In genomic region chr15:103336996-103337667, GRCm38 (mm10) we compare ENCODE assay signal across 20 mouse cellular contexts. TPM values are rescaled to one million over a fixed set of nuclear protein-coding genes. Genes with fewer than 3 reads are reported as not detected.
DNase-seq lines count a peak whose midpoint lies in the region; ATAC-seq and TF ChIP-seq lines count a peak whose summit lies in the region.
"Had no signal": no experiment of that assay in that cellular context is flagged by ENCODE, and none has a peak within 500 bp of the region (broad histone marks: within the 10 kb centered on the region; RNA-seq: fewer than 3 reads in every experiment).

No protein-coding gene starts in this region.

- dilution Hi-C loops in CH12.LX (cut with MboI; ENCODE audit: extremely low pct_ligation_motif_present, extremely low pct_unique_long_range_greater_than_20kb, low sequenced_read_pairs): no loop called here

- peaks cover 92% of the 10 kb centered on the region for H3K4me1 ChIP-seq in megakaryocyte, embryonic 14.5 days
- H3K4me1 ChIP-seq in CH12.LX (ENCODE audit: control insufficient read depth in 1 of 2, insufficient read depth in 2 of 2): peaks cover 23 to 73% of the 10 kb centered on the region in 2 experiments
- H3K4me1 ChIP-seq in limb, embryonic 15.5 days: peaks cover 51% of the 10 kb centered on the region
- peaks cover 80% of the 10 kb centered on the region for H3K4me1 ChIP-seq in forebrain, embryonic 12.5 days

- no peak overlapping the region for H3K27ac ChIP-seq in CH12.LX (ENCODE audit: insufficient read depth, low read depth)
- 0 out of 2 replicates have a peak overlapping the region, but pooled peaks have one; percentile 4 for H3K27ac ChIP-seq in limb, embryonic 15.5 days
- H3K27ac ChIP-seq in forebrain, embryonic 12.5 days: no peak overlapping the region
- H3K27ac ChIP-seq: embryonic facial prominence, embryonic 12.5 days; heart, embryonic 10.5 days; hindbrain, embryonic 14.5 days; liver, embryonic 13.5 days; lung, embryonic 15.5 days; macrophage had no signal

- TF ChIP-seq EP300 in CH12.LX (IDR thresholded peaks at IDR 0.05; ENCODE audit: low read length): no peak

- no peaks in the 10 kb centered on the region for H3K27me3 ChIP-seq in megakaryocyte, embryonic 14.5 days (replicated peaks)
- H3K27me3 ChIP-seq in CH12.LX (replicated peaks): peaks cover 8% of the 10 kb centered on the region
- peaks cover 38% of the 10 kb centered on the region for H3K27me3 ChIP-seq in limb, embryonic 15.5 days
- peaks cover 70% of the 10 kb centered on the region for H3K27me3 ChIP-seq in forebrain, embryonic 12.5 days

- H3K9ac ChIP-seq in CH12.LX (ENCODE audit: insufficient read depth, low read depth): no peak overlapping the region
- no peak overlapping the region for H3K9ac ChIP-seq in limb, embryonic 15.5 days
- no peak overlapping the region for H3K9ac ChIP-seq in forebrain, embryonic 12.5 days
- H3K9ac ChIP-seq: embryonic facial prominence, embryonic 12.5 days; hindbrain, embryonic 14.5 days; liver, embryonic 13.5 days; lung, embryonic 15.5 days had no signal

- no peak for TF ChIP-seq CTCF in CH12.LX (conservative IDR thresholded peaks at IDR 0.05 in 1 of 2, IDR thresholded peaks at IDR 0.05 in 1 of 2; ENCODE audit: low read depth in 2 of 2, low read length in 2 of 2)

- peaks cover 71% of the 10 kb centered on the region for H3K36me3 ChIP-seq in megakaryocyte, embryonic 14.5 days (replicated peaks; ENCODE audit: low read length)
- H3K36me3 ChIP-seq in CH12.LX (replicated peaks in 1 of 2; ENCODE audit: control insufficient read depth in 1 of 2, insufficient read depth in 1 of 2, low read length in 1 of 2): no peaks in the 10 kb centered on the region
- no peaks in the 10 kb centered on the region for H3K36me3 ChIP-seq in limb, embryonic 15.5 days
- H3K36me3 ChIP-seq in forebrain, embryonic 12.5 days (replicated peaks): no peaks in the 10 kb centered on the region
- H3K36me3 ChIP-seq: embryonic facial prominence, embryonic 12.5 days; heart, embryonic 10.5 days; liver, embryonic 13.5 days; lung, embryonic 15.5 days had no signal

- TF ChIP-seq POLR2A in CH12.LX (IDR thresholded peaks at IDR 0.05; ENCODE audit: low read depth, low read length): no peak

- no peak for TF ChIP-seq RAD21 in CH12.LX (IDR thresholded peaks at IDR 0.05; ENCODE audit: low read depth, low read length)

- H3K79me2 ChIP-seq in CH12.LX (replicated peaks; ENCODE audit: control insufficient read depth, extremely low read depth, insufficient read depth, poor library complexity, severe bottlenecking): no peaks in the 10 kb centered on the region

- H3K9me3 ChIP-seq in megakaryocyte, embryonic 14.5 days: no peaks in the 10 kb centered on the region
- H3K9me3 ChIP-seq in CH12.LX (replicated peaks; ENCODE audit: low read length): no peaks in the 10 kb centered on the region
- no peaks in the 10 kb centered on the region for H3K9me3 ChIP-seq in limb, embryonic 15.5 days
- H3K9me3 ChIP-seq in forebrain, embryonic 12.5 days: no peaks in the 10 kb centered on the region
- H3K9me3 ChIP-seq: embryonic facial prominence, embryonic 12.5 days; heart, embryonic 10.5 days; liver, embryonic 13.5 days; lung, embryonic 15.5 days had no signal

- peak; percentile 57 for DNase-seq in CH12.LX (ENCODE audit: extremely low read depth)
- DNase-seq in ES-CJ7 (ENCODE audit: low read depth, low spot score): peak; percentile 67
- DNase-seq in testis, postnatal 14 days (ENCODE audit: low spot score): no peak
- no peak for DNase-seq in urinary bladder, postnatal 10 days (ENCODE audit: low spot score)
- DNase-seq: adrenal gland, adult 2 months; cerebellum, adult 8-10 months; kidney, adult 8-10 months; kidney, postnatal 14 days; liver, embryonic 13.5 days had no signal

- H3K4me2 ChIP-seq in CH12.LX (ENCODE audit: insufficient read depth, low read depth, poor library complexity, severe bottlenecking): peak overlapping the region; percentile 52
- 0 out of 2 replicates have a peak overlapping the region, but pooled peaks have one; percentile 12 for H3K4me2 ChIP-seq in limb, embryonic 15.5 days
- no peak overlapping the region for H3K4me2 ChIP-seq in forebrain, embryonic 12.5 days
- H3K4me2 ChIP-seq: embryonic facial prominence, embryonic 12.5 days; hindbrain, embryonic 14.5 days; liver, embryonic 13.5 days; lung, embryonic 15.5 days had no signal

- in situ Hi-C loops in CH12.LX (cut with MboI; ENCODE audit: low pct_ligation_motif_present, low pct_unique_long_range_greater_than_20kb, low sequenced_read_pairs): no loop called here

- H3K4me3 ChIP-seq in megakaryocyte, embryonic 14.5 days (replicated peaks): peak overlapping the region; percentile 96
- no peak overlapping the region for H3K4me3 ChIP-seq in CH12.LX (replicated peaks in 1 of 3; ENCODE audit: low read depth in 2 of 3, low read length in 2 of 3, poor library complexity in 1 of 3)
- no peak overlapping the region for H3K4me3 ChIP-seq in limb, embryonic 15.5 days
- no peak overlapping the region for H3K4me3 ChIP-seq in forebrain, embryonic 12.5 days (replicated peaks)
- H3K4me3 ChIP-seq: embryonic facial prominence, embryonic 12.5 days; heart, embryonic 10.5 days; liver, embryonic 13.5 days; lung, embryonic 15.5 days had no signal

- 21% methylated on average over 11 of the region's 11 CpGs for WGBS in limb, embryonic 15.5 days
- WGBS in forebrain, embryonic 12.5 days: 16% methylated on average over 11 of the region's 11 CpGs

- ATAC-seq in megakaryocyte, adult 5-6 weeks (ENCODE audit: poor library complexity, severe bottlenecking): no peak
- ATAC-seq in limb, embryonic 15.5 days (ENCODE audit: insufficient number of reproducible peaks, low FRiP score, low TSS enrichment, low read depth): no peak
- no peak for ATAC-seq in forebrain, embryonic 12.5 days (ENCODE audit: low FRiP score)
- ATAC-seq: midbrain, embryonic 16.5 days had no signal

TF ChIP-seq in CH12.LX, 34 proteins besides CTCF, POLR2A, EP300 and RAD21:
- TF ChIP-seq TBP (conservative IDR thresholded peaks at IDR 0.05; ENCODE audit: low read depth, low read length) (0 out of 2 replicates have a peak, but pooled peaks have one; percentile 10), BHLHE40 (IDR thresholded peaks at IDR 0.05; ENCODE audit: low read depth, low read length) (0 out of 2 replicates have a peak, but pooled peaks have one; percentile 18), ELF1 (IDR thresholded peaks at IDR 0.05; ENCODE audit: low read depth, low read length) (no peak)
TF ChIP-seq in CH12.LX: peak in this region for 2.

RNA-seq across cellular contexts. Expression of gene Zfp385a, which starts 2.8 kb away (rescaled TPM):
- polyA plus RNA-seq in megakaryocyte, embryonic 14.5 days (2012; ENCODE audit: insufficient read depth, low replicate concordance): 1,319 and 2,156 TPM in 2 replicates
- total RNA-seq in megakaryocyte, adult 5-6 weeks (2015): 35.8 and 40.1 TPM in 2 replicates
- 6.8 and 9.4 TPM in 2 replicates for total RNA-seq in megakaryocyte, adult 5-6 weeks (2017)
- total RNA-seq in CH12.LX (2012; rRNA removed) (2.7 and 3.1 TPM in 2 replicates), CH12.LX (2014; rRNA removed) (1.0 and 1.2 TPM in 2 replicates)
- 45.2 and 59.9 TPM in 2 replicates for polyA plus RNA-seq in CH12.LX (2012; ENCODE audit: insufficient read length, low read depth)
- 17.1 and 19.4 TPM in 2 replicates for polyA plus RNA-seq in limb, embryonic 15.5 days (2015; fragmentation: Nextera tagmentation; extraction: Ambion mirVana)
- polyA plus RNA-seq in forebrain, embryonic 12.5 days (2016; fragmentation: Nextera tagmentation; extraction: Ambion mirVana): 16.1 and 16.8 TPM in 2 replicates

RNA-seq across cellular contexts. Expression of gene Gpr84, which starts 26.7 kb away (rescaled TPM):
- 1.00 and 1.6 TPM in 2 replicates for polyA plus RNA-seq in megakaryocyte, embryonic 14.5 days (2012; ENCODE audit: insufficient read depth, low replicate concordance)
- total RNA-seq in megakaryocyte, adult 5-6 weeks (2015): 2.9 and 3.8 TPM in 2 replicates
- total RNA-seq in megakaryocyte, adult 5-6 weeks (2017): 1.7 and 3.3 TPM in 2 replicates
- total RNA-seq in CH12.LX (2012; rRNA removed): 0.25 and 0.42 TPM in 2 replicates
- 0.26 and 0.66 TPM in 2 replicates for total RNA-seq in CH12.LX (2014; rRNA removed)
- polyA plus RNA-seq in CH12.LX (2012; ENCODE audit: insufficient read length, low read depth): 0.79 and 1.4 TPM in 2 replicates
- polyA plus RNA-seq in limb, embryonic 15.5 days (2015; fragmentation: Nextera tagmentation; extraction: Ambion mirVana): 0.20 and 0.36 TPM in 2 replicates
- 0.10 and 0.37 TPM in 2 replicates for polyA plus RNA-seq in forebrain, embryonic 12.5 days (2016; fragmentation: Nextera tagmentation; extraction: Ambion mirVana)
- total RNA-seq: adrenal gland, adult 2 months; gastrocnemius, adult 18-20 months had no signal

RNA-seq across cellular contexts. Expression of gene Itga5, which starts 29.4 kb away (rescaled TPM):
- 20.5 and 26.4 TPM in 2 replicates for polyA plus RNA-seq in megakaryocyte, embryonic 14.5 days (2012; ENCODE audit: insufficient read depth, low replicate concordance)
- total RNA-seq in megakaryocyte, adult 5-6 weeks (2015): 18.4 and 21.4 TPM in 2 replicates
- total RNA-seq in megakaryocyte, adult 5-6 weeks (2017): 8.3 and 9.5 TPM in 2 replicates
- 0.17 and 0.21 TPM in 2 replicates for total RNA-seq in CH12.LX (2012; rRNA removed)
- 0.07 and 0.28 TPM in 2 replicates for total RNA-seq in CH12.LX (2014; rRNA removed)
- polyA plus RNA-seq in CH12.LX (2012; ENCODE audit: insufficient read length, low read depth): 1.6 and 1.8 TPM in 2 replicates
- 62.0 and 64.9 TPM in 2 replicates for polyA plus RNA-seq in limb, embryonic 15.5 days (2015; fragmentation: Nextera tagmentation; extraction: Ambion mirVana)
- polyA plus RNA-seq in forebrain, embryonic 12.5 days (2016; fragmentation: Nextera tagmentation; extraction: Ambion mirVana): 16.8 and 17.3 TPM in 2 replicates

Comparison
In these comparisons a context has a peak if more than half of its experiments do, and no peak if none do; other contexts are left out.
1. DNase-seq: peak in CH12.LX (single experiment) and ES-CJ7 (single experiment); none in testis, postnatal 14 days (single experiment) and urinary bladder, postnatal 10 days (single experiment).
2. RNA of gene Zfp385a, which starts 2.8 kb away (polyA plus RNA-seq): 1,319 to 2,156 TPM in megakaryocyte, embryonic 14.5 days; 45.2 to 59.9 TPM in CH12.LX, 17.1 to 19.4 TPM in limb, embryonic 15.5 days and 16.1 to 16.8 TPM in forebrain, embryonic 12.5 days; every median in the first group is over 10 times any median in the second.